Mouse (Mus musculus) urinary bladder, postnatal 25 days (tissue): ENCODE results near the gene Stat5b.
"Not testable (repeated sequence)": the region's sequence is repeated elsewhere in the genome, so short reads cannot be mapped to it uniquely, and the experiment has no call there.

Experiments used
- DNase-seq: peaks from one replicate; pipeline ENCODE4 v3.0.0; 2022; ENCODE audit warnings: low spot score

The Stat5b gene

DNA sequence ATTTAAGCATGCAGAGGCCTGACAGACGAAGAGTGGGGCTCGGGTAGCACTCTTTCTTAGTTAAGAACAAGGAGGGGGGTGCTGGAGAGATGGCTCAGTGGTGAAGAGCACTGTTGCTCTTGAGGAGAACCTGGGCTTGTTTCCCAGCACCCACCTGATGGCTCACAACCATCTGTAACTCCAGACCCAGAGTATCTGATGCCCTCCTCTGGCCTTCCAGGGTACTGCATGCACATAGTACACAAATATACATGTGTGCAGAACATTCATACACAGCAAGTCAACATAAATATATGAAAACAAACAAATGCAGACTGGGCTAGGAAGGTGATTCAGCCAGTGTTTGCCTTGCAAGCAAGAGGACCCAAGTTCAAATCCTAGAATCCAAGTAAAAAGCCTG, 39.4 kb downstream of the Stat5b start:
- no peak for DNase-seq

DNA sequence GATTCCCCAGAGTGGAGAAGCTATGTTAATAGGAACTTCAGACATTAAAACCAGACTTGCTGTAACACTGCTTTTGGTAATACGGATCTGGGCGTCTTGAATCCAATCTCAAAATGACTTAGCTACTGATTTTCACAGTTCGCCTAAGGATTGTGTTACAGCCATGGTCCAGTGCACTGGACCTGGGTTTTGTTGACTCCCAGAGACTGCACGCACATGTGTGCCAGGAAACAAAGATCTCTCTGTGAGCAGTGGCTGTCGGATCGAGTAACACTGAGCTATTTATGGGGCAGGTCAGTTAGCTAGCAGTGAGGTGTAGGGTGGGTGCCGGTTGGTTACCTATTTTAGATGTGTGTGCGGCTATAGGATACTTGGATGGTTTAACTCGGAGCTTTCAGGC, 40.0 kb downstream of the Stat5b start:
- no peak for DNase-seq

DNA sequence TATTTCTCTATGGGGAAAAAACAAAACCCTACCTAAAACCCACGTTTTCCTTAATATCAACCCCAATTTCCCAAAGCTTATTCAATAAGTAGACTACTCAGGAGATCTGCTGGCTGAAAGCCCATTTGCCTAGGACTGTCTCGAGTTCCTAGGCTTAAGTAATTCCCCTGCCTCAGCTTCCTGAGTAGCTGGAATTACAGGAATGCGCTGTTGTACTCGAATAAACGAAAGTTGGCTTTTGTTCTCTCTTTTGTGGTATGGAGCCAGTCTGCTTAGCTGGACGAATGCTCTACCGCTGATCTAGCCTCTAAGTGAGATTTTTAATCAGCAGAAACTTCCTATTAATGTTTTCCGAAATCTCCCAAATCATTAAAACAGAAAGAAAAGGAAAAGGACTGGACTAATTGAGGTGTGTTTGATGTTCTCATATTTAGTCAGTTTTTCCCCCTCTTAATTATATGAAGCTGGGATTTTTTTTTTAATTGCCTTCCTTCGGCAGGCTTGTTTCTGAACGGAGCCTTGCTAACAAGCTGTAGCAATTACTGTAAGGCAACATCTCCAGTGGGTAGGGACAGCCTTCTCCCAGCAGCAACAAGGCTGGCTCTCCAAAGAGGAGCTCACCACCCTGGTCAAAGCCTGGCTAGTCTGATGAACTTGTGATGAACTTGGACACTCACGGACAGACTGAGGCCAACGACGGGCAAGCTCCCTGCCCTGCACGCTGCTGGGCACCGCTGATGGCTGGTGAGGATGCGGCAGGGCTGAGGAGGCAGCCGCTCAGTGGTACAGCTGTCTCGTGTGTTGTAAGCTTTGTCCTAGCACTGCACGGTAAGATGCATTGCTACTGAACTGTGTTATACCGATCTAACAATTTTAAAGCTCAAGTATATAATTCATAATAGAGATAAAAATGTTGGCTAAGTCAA, 43.9 kb downstream of the Stat5b start:
- DNase-seq = no peak

DNA sequence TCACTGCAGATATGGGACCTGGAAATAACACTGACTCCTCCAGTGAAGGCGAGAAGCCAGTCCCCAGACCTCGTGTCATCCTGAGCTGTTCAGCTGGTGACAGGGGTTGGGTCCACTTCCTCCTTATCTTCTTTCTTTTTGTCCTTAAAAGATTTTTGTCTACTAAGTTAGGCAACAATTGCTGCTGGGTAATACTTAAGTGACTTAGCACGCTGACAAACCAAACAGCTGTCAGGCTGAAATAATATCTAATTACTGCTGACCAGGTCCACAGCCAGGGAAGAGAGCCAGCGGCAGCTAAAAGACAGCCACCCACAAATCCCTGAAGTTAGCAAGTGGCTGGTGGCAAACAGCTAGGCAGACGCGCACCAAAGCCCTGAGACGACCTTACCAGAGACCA, 45.0 kb downstream of the Stat5b start:
- no peak for DNase-seq

DNA sequence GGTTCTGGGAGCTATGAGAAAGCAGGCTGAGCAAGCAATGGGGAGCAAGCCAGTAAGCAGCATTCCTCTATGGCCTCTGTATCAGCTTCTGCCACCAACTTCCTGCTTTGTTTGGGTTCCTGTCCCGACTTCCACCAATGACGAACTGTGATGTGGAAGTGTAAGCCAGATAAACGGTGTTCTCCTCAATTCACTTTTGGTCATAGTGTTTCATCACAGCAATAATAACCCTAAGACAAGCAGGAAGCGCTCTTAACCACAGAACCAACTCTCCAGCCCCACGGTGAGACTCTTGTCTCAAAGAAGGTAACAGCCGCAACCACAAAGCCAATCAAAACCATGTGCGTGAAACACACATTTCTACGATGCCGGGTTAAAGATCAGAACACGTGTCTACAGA, 46.1 kb downstream of the Stat5b start:
- DNase-seq = no peak

DNA sequence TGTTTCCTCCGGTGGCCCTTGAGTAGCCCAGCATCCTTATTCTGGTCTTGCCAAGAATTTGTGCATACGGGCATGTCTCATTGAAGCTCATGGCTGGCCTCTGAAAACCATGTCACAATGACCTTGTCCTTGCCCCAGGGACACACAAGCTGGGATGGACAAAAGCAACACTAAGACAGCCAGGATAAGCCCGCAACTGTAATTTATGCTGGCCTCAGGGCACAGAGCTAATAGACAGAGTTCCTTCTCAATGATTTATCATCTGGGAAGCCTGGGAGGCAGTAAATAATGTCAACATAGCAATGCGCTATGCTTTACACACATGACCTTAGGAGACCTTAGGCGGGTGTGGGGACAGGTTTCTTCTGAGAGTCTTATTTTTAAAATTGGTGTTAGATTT, 51.1 kb downstream of the Stat5b start:
- DNase-seq = no peak

DNA sequence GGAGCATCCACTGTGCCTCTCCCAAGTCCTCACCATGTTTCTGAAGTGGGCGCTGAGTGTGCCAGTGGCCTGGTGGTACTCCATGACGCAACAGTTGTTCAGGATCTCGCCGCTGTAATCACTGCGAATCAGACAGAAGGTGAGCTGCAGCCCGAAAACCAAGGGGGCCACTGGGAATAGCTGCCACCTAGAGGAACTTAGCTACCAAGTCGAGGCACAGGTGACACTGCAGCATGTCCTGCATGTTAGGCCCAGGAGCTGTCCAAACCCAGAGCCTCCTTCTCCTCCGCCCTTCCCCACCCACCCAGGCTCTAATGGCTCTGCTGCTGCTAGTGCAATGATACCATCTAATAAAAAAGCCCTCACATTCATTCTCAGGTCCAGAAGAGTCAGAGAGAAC, 53.9 kb downstream of the Stat5b start:
- no peak for DNase-seq

DNA sequence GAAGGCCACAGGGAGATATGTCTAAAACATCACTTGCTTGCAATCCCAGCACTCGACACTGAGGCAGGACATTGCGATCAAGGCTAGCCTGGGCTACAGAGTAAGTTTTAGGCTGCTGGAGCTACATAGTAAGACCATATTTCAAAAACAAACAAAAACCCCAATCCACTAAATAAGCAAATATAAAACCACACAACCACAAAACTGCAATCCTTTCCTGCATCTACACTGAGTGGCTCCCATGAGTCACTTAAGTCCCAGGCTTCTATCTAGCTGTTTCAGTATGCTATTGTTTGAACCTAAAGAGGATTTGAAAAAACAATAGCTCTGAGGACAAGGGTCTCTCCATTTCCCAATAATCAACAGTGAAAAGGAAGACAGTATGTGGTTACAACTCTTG, 55.1 kb downstream of the Stat5b start:
- no peak for DNase-seq

DNA sequence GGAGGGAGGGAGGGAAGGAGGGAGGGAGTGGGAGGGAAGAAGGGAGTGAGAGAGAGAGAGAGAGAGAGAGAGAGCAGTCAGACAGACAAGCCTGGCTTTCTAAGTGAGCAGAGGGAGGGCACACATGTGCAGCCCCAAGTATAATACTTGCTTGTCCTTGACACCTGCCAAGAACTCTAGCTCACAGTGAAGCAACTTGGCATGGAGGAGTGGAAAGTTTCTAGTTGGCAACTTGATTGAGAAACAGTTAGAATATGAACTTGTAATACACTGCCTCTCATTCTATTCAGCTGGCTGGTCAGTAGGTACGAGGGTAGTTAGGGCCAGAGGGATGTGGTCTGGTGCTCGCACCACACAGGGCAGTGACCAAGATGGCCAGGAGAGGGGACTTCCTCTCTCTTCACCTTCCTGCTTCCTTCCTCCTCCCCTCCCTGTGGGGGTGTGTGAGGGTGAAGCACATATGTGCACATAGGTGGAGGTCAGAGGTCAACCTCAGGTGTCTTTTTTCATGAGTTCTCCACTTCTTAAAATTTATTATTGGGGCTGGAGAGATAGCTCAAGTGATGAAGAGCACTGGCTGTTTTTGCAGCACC, 59.0 kb downstream of the Stat5b start:
- DNase-seq = no peak

DNA sequence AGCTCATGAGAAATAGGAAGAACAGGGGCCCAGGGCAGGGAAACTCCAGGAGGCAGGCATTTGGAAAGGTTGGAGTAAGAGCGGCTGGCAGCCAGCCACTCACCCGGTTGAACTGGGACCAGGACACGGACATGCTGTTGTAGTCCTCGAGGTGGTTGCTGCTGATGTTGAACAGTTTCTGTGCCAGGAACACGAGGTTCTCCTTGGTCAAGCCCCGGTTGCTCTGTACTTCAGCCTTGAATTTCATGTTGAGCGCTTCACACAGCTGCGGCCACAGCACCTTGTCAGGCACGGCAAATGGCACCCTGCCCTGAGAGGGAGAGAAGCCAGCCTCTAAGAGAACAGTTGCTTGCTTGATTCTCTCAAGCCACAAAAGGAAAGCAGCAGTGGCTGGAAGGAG, 59.9 kb downstream of the Stat5b start:
- DNase-seq = not testable (repeated sequence)

DNA sequence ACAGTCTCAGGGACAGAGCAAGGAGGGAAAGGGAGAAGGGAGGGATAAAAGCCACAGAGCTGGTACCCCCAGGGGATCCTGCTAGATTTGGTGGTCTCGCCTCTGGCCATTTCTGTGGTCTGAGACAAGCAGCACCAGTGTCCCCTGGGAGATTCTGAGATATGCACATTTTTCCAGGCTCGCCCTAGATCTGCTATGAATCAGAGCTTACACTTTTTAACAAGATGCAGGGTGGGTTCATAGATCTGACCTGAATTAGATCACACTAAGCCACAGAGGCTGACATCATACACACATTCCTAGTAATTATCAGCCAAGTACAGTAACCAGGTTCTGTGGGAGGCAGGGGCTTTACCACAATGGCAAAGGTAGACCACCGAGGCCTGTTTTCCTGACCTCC, 60.8 kb downstream of the Stat5b start:
- DNase-seq = no peak

DNA sequence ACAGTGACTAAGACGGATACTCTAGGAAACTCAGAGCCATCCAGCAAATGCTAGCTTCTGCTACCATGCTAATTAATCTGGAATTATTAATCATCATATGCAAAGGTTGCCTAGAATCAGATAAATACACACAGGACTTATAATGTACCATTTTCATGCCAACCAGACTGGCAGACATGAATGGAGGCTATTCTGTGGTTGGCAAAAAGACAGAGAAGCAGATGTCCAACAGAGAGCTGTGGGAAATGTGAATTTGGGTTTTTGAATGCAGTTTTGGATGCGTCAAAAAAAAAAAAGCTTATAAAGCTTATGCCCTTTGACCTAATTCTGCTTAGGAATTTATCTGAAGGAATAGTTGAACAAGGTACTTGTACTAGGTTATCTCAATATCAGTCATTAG, 64.8 kb downstream of the Stat5b start:
- DNase-seq = no peak

DNA sequence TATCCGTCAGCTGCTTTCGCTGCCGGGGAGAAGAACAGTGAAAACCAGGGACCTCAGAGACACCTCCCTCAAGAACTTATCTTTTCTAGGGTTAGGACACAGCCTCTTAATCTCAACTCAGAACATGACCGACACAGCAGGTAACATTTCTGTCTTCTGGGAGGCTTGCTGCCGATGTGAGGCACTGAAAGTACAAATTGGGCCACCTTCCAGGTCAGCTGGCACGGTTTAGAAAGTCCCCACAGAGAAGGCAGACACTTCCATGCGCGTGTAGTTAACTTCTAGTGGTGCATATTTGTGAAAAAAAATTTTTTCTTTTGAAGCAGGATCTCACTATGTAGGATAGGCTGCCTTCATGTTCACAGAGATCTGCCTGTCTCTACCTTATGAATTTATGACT, 66.2 kb downstream of the Stat5b start:
- no peak for DNase-seq

DNA sequence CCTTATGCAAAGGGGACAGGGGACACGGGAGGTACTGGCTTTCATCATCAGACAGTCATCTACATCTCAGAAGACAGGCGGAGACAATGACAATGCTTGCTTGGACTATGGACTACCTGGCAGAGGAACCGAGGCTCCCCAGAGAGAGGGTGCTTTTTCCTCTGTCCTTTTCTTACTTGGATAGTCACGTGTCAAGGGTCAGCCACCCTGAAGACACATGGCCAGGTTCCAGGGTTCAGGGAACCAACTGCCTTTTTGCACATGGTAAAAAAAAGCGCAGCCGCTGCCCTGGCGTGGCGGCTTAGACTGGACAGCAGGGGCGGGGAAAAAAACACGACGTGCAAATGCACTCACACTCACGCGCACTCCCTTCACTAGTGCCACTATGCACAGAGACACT, 68.0 kb downstream of the Stat5b start:
- no peak for DNase-seq

DNA sequence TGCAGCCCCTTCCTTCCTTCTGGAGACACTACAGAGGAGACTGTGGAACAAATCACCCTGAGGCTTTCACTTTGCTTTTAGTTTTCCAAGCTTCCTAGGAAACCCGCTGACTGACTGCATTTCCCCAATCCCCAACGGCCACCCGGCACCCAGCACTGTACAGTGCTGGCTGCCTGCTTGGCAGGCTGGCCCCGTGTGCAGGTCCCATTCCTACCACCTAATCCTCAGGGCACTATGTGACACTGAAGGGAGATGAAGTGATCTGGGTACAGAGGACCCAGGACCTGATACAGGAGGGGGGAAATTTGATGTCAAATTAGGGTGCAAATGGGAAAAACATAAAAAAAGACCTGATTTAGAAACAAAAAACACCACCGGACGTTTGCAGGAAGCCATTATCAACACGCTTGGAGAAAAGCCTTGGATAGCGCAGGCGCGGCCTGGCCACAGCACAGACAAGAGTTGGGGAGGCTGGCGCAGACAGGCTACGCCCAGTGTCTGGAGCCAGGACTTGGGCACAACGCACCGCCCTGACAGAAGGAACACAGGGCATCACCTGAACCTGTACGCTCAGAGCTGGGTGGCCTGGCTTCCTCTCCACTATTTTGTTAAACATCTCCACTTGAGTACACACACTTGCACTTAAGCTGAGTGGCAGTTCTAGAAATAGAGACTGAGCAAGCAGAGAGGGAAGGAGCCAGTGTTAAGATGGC, 68.6 kb downstream of the Stat5b start:
- no peak for DNase-seq

DNA sequence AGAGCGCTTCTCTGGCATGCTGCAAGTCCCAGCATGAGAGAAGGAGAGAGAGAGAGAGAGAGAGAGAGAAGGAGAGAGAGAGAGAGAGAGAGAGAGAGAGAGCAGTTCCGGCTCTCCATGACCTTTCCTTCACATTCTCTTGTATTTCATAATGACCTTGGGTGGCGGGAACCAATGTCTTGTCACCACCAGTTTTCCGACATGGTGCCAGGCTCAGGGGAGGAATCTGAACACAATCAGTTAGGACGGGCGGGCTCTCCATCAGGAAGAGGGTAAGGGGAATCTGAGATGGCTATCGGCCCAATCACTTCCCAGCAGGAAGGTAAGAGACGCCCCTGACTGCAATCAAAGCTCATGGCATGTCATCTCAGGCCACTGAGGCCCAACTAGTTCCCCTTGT, 70.3 kb downstream of the Stat5b start:
- no peak for DNase-seq

DNA sequence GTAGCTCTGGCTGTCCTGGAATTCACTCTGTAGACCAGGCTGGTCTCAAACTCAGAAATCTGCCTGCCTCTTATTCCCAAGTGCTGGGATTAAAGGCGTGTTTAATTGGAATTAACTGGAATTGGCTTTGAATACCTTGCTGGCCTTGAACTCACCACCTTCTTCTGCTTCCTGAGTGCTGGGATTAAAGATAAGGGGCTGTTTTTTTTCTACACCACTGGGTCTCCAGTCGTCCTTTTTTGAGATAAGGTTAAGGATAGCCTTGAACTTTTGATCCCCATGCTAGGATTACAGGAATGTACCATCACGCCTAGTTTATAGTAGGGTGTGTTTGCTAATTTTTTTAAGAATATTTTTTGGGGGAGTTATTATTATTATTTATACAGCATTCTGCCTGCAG, 72.5 kb downstream of the Stat5b start:
- no peak for DNase-seq

DNA sequence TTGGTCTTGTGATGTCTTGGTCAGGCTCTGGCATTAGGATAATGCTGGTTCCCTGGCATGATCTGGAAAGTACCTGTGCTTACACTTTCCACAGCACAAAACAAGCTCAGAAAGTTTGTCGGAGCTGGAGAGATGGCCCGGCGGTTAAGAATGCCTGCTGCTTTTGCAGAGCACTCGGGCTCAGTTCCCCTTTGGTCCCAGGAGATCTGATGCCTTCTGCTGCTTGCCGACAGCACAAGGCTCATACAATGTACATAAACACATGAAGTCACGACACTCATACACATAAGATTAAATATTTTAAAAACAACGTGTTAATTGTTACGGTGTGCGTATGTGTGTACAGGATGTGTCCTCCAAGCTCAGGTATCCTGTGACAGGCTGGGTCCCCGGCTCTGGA, 74.6 kb downstream of the Stat5b start:
- DNase-seq = no peak

DNA sequence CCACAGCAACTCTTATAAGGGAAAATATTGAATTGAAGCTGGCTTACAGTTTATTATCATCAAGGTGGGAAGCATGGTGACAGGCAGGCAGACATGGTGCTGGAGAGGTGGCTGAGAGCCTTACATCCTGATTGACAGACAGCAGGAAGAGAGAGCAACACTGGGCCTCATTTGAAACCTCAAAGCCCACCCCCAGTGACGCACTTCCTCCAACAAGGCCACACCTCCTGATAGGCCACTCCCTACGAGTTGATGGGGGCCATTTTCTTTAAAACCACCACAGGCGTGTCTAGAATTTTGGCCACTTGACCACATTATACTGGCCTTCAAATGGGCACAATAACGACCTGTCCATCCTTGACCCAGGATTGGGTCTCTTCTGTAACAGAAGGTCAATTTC, 76.3 kb downstream of the Stat5b start:
- DNase-seq = no peak

DNA sequence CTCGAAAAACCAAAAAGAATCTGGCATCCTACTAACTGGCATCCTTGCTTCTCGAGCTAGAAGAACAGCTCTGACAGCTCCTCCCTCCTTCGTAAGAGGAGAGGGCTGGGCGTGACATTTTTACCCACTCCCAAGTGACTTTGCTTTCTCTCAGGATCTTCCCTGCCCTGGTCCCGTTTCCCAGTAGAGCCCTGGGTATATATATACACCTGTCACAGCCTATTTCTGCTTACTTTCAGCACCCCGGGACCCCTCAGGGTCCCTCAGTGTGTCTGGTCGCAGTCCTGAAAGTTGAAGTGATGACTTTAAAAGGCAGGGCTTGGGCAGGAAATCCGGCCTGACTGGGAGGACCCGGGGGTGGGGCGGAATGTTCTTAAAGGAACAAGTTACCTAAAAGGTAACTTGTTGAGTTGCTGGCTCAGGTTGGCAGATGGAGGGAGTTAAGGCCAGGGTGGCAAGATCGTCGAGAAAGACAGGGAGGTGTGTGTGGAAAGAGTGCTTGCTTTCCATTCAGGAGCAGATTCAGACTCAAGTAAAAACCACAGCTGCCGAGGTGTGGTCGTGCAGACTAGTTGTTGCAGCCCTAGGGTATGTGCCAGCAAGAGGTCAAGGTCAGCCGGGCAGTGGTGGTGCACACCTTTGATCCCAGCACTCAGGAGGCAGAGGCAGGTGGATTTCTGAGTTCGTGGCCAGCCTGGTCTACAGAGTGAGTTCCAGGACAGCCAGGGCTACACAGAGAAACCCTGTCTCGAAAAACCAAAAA, 79.7 kb downstream of the Stat5b start, which contains the start of gene Ghdc:
Gene Ghdc, minus strand, starts transcription at position 312 of the 763 bp plus-strand sequence.
- peak; percentile 82 for DNase-seq

DNA sequence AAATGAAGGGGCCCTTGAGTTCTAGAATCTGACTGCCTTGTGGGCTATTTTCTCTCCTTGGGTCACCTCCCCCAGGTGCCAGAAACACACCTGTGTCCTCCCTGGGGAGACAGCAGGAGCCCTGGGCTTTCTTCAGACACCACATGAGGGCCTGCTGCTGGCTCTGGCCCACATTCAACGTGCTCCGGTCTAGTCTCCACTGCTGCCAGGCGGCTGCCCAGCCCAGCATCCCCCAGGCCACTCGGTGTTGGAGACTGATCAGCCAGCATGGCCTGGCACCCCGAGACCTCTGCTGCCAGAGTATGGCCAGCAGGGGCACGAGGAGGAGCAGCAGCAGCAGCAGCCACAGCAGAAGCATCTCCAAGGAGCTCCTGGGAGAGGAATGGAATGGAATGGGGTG, 80.5 kb downstream of the Stat5b start:
- no peak for DNase-seq

DNA sequence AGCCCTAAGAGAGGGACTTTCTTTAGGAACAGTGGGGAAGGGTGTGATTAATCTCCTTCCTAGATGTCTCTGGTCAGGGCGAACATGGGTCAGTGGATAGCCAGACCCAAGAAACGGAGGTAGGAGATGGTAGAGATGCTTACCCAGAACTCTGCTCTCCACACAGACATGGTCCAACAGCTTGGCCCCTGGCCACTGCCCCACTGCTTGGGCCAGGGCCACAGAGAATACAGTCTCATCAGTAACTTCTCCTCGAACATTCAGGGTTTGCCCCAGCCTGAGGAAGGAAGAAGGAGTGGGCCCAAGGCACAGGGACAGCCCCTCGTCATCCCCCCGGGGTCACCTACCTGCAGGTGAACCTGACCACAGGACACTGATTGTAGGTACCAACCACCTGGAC, 82.7 kb downstream of the Stat5b start:
- DNase-seq = no peak
